Mouse (Mus musculus) stomach, embryonic 14.5 days (tissue): Measurements from ENCODE around the gene Kcnt1. TPM values are rescaled to one million over a fixed set of nuclear protein-coding genes. Genes with fewer than 3 reads are reported as not detected.

Source experiments
- ATAC-seq: fragments of 200-750 bp; cut with Nextera tagmentation; 2 replicates; pipeline ENCODE4 v1.8.0; 2017; ENCODE audit warnings: low read depth, moderate TSS enrichment; ENCODE audit not compliant: insufficient number of reproducible peaks, insufficient read depth, low FRiP score
- H3K27ac ChIP-seq: fragments of 300-500 bp; sonication (generic); 2 replicates; pipeline ENCODE4 v1.5.1; 2014; ENCODE audit warnings: mild to moderate bottlenecking, low read length, moderate library complexity, mixed read lengths
- H3K27me3 ChIP-seq: fragments of 300-500 bp; sonication (generic); 2 replicates; pipeline ENCODE4 v1.6.1; 2014; ENCODE audit warnings: low read length, control low read depth, mixed read lengths; ENCODE audit not compliant: control insufficient read depth, insufficient read depth
- H3K36me3 ChIP-seq: fragments of 300-500 bp; sonication (generic); 2 replicates; pipeline ENCODE4 v1.6.1; 2014; ENCODE audit warnings: mild to moderate bottlenecking, control low read depth, low read length, moderate library complexity, mixed read lengths; ENCODE audit not compliant: control insufficient read depth, insufficient read depth
- H3K4me1 ChIP-seq: fragments of 300-500 bp; sonication (generic); 2 replicates; pipeline ENCODE4 v1.6.1; 2014; ENCODE audit warnings: low read length, control low read depth, mixed read lengths; ENCODE audit not compliant: control insufficient read depth, insufficient read depth
- H3K4me2 ChIP-seq: fragments of 300-500 bp; sonication (generic); replicated peaks from 2 replicates; pipeline ENCODE4 v1.6.1; 2014; ENCODE audit warnings: low read depth, low read length, control low read depth
- H3K4me3 ChIP-seq: fragments of 300-500 bp; sonication (generic); 2 replicates; pipeline ENCODE4 v1.5.1; 2014; ENCODE audit warnings: low read depth, low read length, control low read depth
- H3K9ac ChIP-seq: fragments of 300-500 bp; sonication (generic); replicated peaks from 2 replicates; pipeline ENCODE4 v1.6.1; 2014; ENCODE audit warnings: low read depth, mild to moderate bottlenecking, control low read depth, low read length, moderate library complexity, mixed read lengths
- H3K9me3 ChIP-seq: fragments of 300-500 bp; sonication (generic); 2 replicates; pipeline ENCODE4 v1.6.1; 2016; ENCODE audit warnings: low read depth, low read length, control low read depth; ENCODE audit not compliant: control insufficient read depth
- WGBS: fragments of 180-500 bp; shearing (Covaris S2); extraction: QIAGEN DNeasy Blood & Tissue Kit; methylation state at CpG from one replicate; pipeline ENCODE4 v1.1.7; 2014; 5-methylcytosine and 5-hydroxymethylcytosine counted together
- polyA plus RNA-seq: library from polyadenylated mRNA; unstranded; fragments of >200 nt; fragmentation: Nextera tagmentation; extraction: Ambion mirVana; gene quantifications from 2 replicates; pipeline ENCODE4 v1.2.1, GENCODE M21; 2014

Kcnt1 gene
- polyA plus RNA-seq, 1 experiment from 2014 or later = 0.80 TPM

DNA sequence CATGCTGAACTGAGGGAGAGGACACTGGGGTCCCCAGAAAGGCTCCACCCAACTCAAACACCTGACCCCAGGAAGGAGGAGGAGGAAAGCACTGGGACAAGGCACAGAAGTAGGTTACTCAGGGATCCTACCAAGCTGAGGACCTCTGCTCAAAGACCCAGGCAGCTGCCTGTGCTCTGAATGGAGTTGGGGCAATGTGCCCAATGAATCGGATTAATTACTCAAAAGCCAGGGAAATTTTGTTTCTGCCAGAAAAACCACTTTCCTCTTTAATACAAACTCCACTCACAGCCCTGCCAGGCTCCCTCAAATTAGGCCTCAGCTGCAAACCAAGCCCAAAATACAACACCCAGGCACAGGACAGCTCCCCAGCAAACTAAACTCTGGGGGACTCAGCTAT lies 20.8 kb upstream of the Kcnt1 start:
- H3K36me3 ChIP-seq = no peaks in the 10 kb centered on the region
- no peak for ATAC-seq
- H3K9ac ChIP-seq = no peak overlapping the region
- H3K27me3 ChIP-seq = no peaks in the 10 kb centered on the region
- 76% methylated on average over 1 of the region's 1 CpGs for WGBS
- H3K9me3 ChIP-seq = no peaks in the 10 kb centered on the region
- no peak overlapping the region for H3K4me3 ChIP-seq
- no peaks in the 10 kb centered on the region for H3K4me1 ChIP-seq
- no peak overlapping the region for H3K27ac ChIP-seq
- no peak overlapping the region for H3K4me2 ChIP-seq

DNA sequence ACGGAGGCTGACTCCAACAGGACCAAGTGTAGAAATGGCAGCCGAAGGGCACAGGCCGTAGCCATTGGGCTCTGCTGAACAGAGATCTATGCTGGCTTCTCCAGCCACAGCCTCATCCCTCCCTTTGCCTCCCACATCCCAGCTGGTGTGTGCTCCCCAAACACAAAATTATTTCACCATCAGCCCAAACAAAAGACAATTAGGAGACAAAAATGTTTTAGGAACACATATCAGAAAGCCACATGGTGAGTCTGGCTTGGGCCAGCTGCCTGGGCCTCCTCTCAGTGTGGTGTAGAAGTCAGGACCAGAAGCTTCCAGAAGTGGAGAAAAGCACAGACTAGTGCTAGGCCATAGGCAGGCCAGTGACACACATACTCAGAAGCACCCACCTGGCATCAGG lies 19.4 kb upstream of the Kcnt1 start:
- no peak for ATAC-seq
- no peaks in the 10 kb centered on the region for H3K4me1 ChIP-seq
- no peaks in the 10 kb centered on the region for H3K27me3 ChIP-seq
- H3K4me3 ChIP-seq = no peak overlapping the region
- no peak overlapping the region for H3K4me2 ChIP-seq
- H3K9me3 ChIP-seq = no peaks in the 10 kb centered on the region
- H3K9ac ChIP-seq = no peak overlapping the region
- no peaks in the 10 kb centered on the region for H3K36me3 ChIP-seq
- WGBS = 90% methylated on average over 3 of the region's 3 CpGs
- no peak overlapping the region for H3K27ac ChIP-seq

DNA sequence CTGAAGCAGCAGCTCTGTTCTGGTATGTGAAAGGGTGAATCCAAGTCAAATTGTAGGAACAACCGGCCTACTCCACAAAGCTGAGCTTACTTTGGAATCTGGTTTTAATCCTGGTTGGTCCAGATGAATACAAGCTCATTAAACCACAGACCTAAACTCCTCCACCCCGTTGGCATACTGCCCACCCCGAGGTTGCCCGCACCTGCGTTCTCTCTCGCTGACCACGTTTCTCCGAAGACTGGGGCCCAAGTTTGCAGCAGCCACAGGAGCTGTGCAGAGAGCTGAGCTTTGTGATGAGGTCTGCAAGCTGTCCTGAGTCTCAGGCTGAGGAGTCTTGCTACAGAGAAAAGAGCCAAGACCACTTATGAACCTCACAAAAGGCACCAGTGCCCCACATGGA lies 17.0 kb upstream of the Kcnt1 start:
- Histone ChIP-seq H3K4me2 (no peak overlapping the region), H3K36me3 (no peaks in the 10 kb centered on the region), H3K4me1 (no peaks in the 10 kb centered on the region), H3K9me3 (no peaks in the 10 kb centered on the region), H3K9ac (no peak overlapping the region), H3K27ac (no peak overlapping the region), H3K4me3 (no peak overlapping the region), H3K27me3 (no peaks in the 10 kb centered on the region)
- ATAC-seq = no peak
- WGBS = 69% methylated on average over 8 of the region's 8 CpGs

DNA sequence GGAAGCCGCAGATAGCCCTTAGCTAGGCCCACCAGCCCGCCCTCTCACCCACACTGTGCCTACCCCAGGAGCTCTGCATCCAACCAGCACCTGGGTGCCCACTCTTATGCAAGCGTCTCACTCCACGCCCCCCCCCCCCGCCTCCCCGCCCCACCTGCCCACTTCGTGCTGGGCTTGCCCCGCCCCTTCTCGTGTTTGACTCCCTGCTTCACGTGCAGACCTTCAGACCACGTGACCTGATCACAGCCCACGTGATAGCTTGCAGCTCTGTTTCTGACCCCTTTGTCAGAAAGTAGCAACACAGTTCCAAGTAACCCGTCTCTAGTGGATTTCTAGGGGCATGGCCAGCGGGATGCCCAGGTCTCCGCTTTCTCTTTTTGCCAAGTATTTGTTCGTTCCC lies 16.3 kb upstream of the Kcnt1 start, which contains the start of gene Sohlh1:
Gene Sohlh1 (minus strand): TSS at position 23 of the 400 bp plus-strand sequence.
- H3K27me3 ChIP-seq = no peaks in the 10 kb centered on the region
- H3K4me3 ChIP-seq = no peak within 1 kb of the TSS
- H3K9me3 ChIP-seq = no peaks in the 10 kb centered on the region
- no peak within 1 kb of the TSS for H3K9ac ChIP-seq
- no peak within 1 kb of the TSS for H3K4me2 ChIP-seq
- no peak within 1 kb of the TSS for H3K27ac ChIP-seq
- WGBS = 75% methylated on average over 16 of the region's 16 CpGs
- H3K36me3 ChIP-seq = no peaks in the 10 kb centered on the region
- no peak for ATAC-seq
- no peaks in the 10 kb centered on the region for H3K4me1 ChIP-seq

DNA sequence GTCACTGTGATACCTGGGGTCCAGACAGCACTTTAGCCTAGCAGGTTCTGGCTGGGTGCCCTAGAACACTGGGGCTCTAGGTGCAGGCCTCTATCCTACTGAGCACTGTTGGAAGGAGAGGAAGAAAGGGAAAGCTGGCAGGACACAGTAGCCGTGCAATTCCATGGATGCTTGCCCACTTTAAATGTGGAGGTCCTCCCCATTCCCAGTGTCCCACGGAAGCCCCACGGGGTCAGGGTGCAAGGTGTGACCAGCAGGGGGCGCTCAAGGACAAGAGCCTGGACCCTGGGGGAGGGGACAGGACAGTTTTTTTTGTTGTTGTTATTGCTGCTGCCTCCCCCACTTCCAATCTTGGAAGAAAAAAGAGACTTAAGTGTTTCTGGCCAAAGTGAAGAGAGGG lies 13.2 kb upstream of the Kcnt1 start:
- ATAC-seq = no peak
- Histone ChIP-seq H3K4me1 (no peaks in the 10 kb centered on the region), H3K36me3 (no peaks in the 10 kb centered on the region), H3K27ac (no peak overlapping the region), H3K9me3 (no peaks in the 10 kb centered on the region), H3K4me2 (no peak overlapping the region), H3K4me3 (no peak overlapping the region), H3K9ac (no peak overlapping the region), H3K27me3 (no peaks in the 10 kb centered on the region)
- 20% methylated on average over 4 of the region's 4 CpGs for WGBS

DNA sequence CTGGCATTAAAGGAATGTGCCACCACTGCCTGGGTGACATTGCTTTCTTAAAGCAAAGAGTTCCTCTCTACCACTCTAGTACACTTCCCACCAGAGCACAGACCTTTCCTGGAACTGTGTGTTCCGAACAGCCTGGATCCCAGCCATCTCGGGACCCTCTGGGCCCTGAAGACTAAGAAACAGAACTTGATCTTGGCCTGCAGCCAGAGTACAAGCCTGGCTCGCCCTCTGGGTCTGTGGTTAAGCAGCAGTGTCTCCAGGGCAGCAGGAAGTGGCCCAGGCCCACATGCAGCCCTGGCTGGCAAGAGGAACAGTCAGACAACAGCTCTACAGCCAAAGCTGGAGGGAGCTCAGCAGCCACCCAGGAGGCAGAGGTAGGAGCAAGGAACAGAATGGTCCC lies 10.9 kb upstream of the Kcnt1 start:
- Histone ChIP-seq H3K36me3 (no peaks in the 10 kb centered on the region), H3K4me1 (no peaks in the 10 kb centered on the region), H3K27ac (no peak overlapping the region), H3K9ac (no peak overlapping the region), H3K4me3 (no peak overlapping the region), H3K27me3 (no peaks in the 10 kb centered on the region), H3K9me3 (no peaks in the 10 kb centered on the region), H3K4me2 (no peak overlapping the region)
- WGBS = 55% methylated on average over 3 of the region's 3 CpGs
- no peak for ATAC-seq

DNA sequence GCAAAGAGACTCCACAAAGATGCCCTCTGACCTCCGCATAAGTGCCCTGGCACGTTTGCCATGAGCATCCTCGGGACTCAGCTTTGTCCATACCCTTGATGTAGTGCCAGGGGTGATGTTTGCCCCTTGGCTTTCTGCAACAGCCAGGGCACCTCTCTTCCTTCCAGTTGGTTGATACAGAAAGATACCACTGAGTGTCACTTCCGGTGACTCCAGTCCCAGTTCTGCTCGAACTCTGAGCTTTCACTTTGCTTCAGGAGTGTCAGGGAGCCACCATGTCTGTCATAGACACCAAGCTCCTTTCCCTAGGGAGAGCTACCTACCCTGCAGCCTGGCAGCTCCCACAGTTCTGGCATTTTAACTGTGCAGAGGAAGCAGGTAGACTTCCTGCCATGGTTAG lies 9.5 kb upstream of the Kcnt1 start:
- ATAC-seq = no peak
- H3K4me1 ChIP-seq = no peaks in the 10 kb centered on the region
- H3K4me2 ChIP-seq = no peak overlapping the region
- H3K36me3 ChIP-seq = no peaks in the 10 kb centered on the region
- no peaks in the 10 kb centered on the region for H3K27me3 ChIP-seq
- no peak overlapping the region for H3K9ac ChIP-seq
- H3K4me3 ChIP-seq = no peak overlapping the region
- no peaks in the 10 kb centered on the region for H3K9me3 ChIP-seq
- WGBS = 67% methylated on average over 5 of the region's 5 CpGs
- no peak overlapping the region for H3K27ac ChIP-seq

DNA sequence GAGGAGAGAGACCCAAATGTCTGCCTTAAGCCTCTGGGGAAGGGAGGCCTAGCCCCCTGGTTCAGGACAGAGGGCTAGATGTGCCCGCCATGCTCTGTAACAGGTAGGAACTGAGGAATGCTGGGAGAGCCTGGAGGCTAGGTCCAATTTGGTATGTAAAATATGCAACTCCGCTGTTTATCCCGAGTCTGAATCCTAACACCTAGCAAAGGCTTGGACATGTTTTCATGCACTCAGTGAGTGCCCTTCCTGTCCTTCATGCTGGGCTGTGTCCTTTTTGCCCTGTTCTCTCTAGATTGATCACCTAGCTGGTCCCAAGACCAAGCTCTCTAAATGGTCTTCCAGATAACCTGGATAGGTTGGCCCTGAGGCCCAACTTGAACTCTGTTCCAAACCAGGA lies 3.6 kb upstream of the Kcnt1 start:
- peaks cover 7% of the 10 kb centered on the region for H3K4me1 ChIP-seq
- no peak for ATAC-seq
- no peak overlapping the region for H3K4me3 ChIP-seq
- H3K4me2 ChIP-seq = no peak overlapping the region
- WGBS = 71% methylated on average over 3 of the region's 3 CpGs
- no peak overlapping the region for H3K27ac ChIP-seq
- H3K27me3 ChIP-seq = peaks cover 4% of the 10 kb centered on the region; the same call in 1 of the 2 replicates
- no peaks in the 10 kb centered on the region for H3K9me3 ChIP-seq
- no peaks in the 10 kb centered on the region for H3K36me3 ChIP-seq
- no peak overlapping the region for H3K9ac ChIP-seq

DNA sequence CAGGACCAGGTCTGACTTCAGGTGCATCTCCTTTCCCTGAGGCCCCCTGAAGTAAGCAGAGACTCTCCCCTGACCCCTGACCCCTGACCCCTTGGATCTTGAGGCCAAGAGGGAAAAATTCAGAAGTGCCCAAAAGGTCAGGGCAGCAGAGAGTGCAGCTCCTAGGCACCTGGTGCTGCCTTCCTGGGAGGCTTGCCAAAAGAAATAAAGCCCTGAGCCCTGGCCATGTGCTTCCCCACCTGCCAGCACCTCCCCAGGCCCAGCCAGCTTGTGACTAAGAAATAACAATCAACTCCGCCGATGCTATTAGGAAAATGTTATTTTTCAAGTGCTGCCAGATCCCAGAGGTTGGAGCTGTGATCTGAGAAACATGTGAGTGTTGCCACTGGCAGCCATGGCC lies 1.5 kb upstream of the Kcnt1 start:
- Histone ChIP-seq H3K4me2 (no peak overlapping the region), H3K36me3 (no peaks in the 10 kb centered on the region), H3K4me1 (peaks cover 7% of the 10 kb centered on the region), H3K27me3 (peaks cover 4% of the 10 kb centered on the region; the same call in 1 of the 2 replicates), H3K27ac (no peak overlapping the region), H3K4me3 (no peak overlapping the region), H3K9me3 (no peaks in the 10 kb centered on the region), H3K9ac (no peak overlapping the region)
- WGBS = 50% methylated on average over 2 of the region's 2 CpGs
- ATAC-seq = no peak
